Mouse (Mus musculus) CD8-positive naive resting alpha-beta T cell, adult 2 months (primary cell): ENCODE measurements around the gene Tlx1.

ENCODE experiments used
- DNase-seq, 2 experiments: peaks; one replicate each; pipeline ENCODE4 v3.0.0; 2022; ENCODE audit warnings: low read depth in 2 of 2, low spot score in 2 of 2

The Tlx1 gene

GRCm38 (mm10) chr19:45158201-45158600 is 7.7 kb downstream of the Tlx1 start:
- no peak for DNase-seq

- DNase-seq = no peak
These were observed 8.4 kb downstream of the Tlx1 start for GRCm38 (mm10) chr19:45158896-45159295.

- no peak for DNase-seq
These were observed 9.0 kb downstream of the Tlx1 start for GRCm38 (mm10) chr19:45159491-45159890.

- no peak for DNase-seq
These were observed 9.5 kb downstream of the Tlx1 start for GRCm38 (mm10) chr19:45159991-45160390.

- DNase-seq = no peak
These were observed 10.0 kb downstream of the Tlx1 start for GRCm38 (mm10) chr19:45160523-45160922.

GRCm38 (mm10) chr19:45161093-45161492 is 10.6 kb downstream of the Tlx1 start:
- peak in 1 of 2 experiments; percentile 47 for DNase-seq

GRCm38 (mm10) chr19:45162181-45162580 is 11.7 kb downstream of the Tlx1 start:
- no peak for DNase-seq

GRCm38 (mm10) chr19:45162871-45163270 is 12.4 kb downstream of the Tlx1 start:
- no peak for DNase-seq

GRCm38 (mm10) chr19:45170451-45170850 is 20.0 kb downstream of the Tlx1 start:
- DNase-seq = no peak

- peak; percentile 30 to 39 for DNase-seq
These were observed 24.3 kb downstream of the Tlx1 start for GRCm38 (mm10) chr19:45174803-45175202.

- no peak for DNase-seq
These were observed 25.8 kb downstream of the Tlx1 start for GRCm38 (mm10) chr19:45176269-45176668.

GRCm38 (mm10) chr19:45177004-45177737 is 26.7 kb downstream of the Tlx1 start:
- no peak for DNase-seq

GRCm38 (mm10) chr19:45179451-45179850 is 29.0 kb downstream of the Tlx1 start:
- DNase-seq = no peak

GRCm38 (mm10) chr19:45180447-45180846 is 30.0 kb downstream of the Tlx1 start:
- DNase-seq = no peak

GRCm38 (mm10) chr19:45194651-45195050 is 44.2 kb downstream of the Tlx1 start:
- DNase-seq = no peak

- no peak for DNase-seq
These were observed 46.5 kb downstream of the Tlx1 start for GRCm38 (mm10) chr19:45196967-45197366.

GRCm38 (mm10) chr19:45205311-45206105 is 55.0 kb downstream of the Tlx1 start:
- DNase-seq = no peak
